Mouse (Mus musculus) stomach, postnatal 0 days (tissue): ENCODE measurements at regions not wholly inside any gene's neighbourhood (a gene's known extent, or its start where the extent isn't known, plus 50 kb on each side); places are given as distances from the start of the nearest gene placed in this dataset.

Experiments used
- CTCF ChIP-seq: IDR thresholded peaks from 2 replicates; pipeline ENCODE4 v1.5.1; 2016; ENCODE audit warnings: antibody characterized with exemption, low read depth, mild to moderate bottlenecking, moderate library complexity
- EP300 ChIP-seq: optimal IDR thresholded peaks from 2 replicates; pipeline ENCODE3; 2016; ENCODE audit warnings: antibody characterized with exemption

DNA sequence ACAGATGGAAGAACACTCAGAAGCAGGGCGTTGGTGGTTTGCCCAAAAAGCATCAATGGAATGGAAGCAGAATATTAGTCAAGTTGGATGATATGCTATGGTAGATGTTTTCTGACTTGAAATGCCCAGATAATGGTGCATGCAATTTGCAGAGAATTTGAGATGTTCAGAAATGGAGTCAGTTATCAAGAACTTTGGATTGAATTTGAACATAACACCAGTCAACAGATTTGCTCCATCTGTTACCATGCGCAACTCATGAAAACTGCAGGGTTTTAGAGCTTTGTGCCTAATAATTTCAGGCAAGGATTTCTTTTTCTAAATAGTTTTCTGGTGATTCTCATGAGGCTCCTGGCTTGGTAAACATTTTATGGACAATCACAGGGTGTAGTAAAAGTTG lies 365.9 kb downstream of the Ipmk start:
- TF ChIP-seq CTCF (no peak), EP300 (no peak)
